Mouse (Mus musculus): ENCODE results near the gene Tmem29.
"Not testable (repeated sequence)": the region's sequence is repeated elsewhere in the genome, so short reads cannot be mapped to it uniquely, and the experiment has no call there.

- TF ChIP-seq CTCF (IDR thresholded peaks at IDR 0.05; ENCODE audit: borderline replicate concordance, extremely low read depth, insufficient read depth, insufficient read length); POLR2A (IDR thresholded peaks at IDR 0.05; ENCODE audit: borderline replicate concordance, extremely low read depth, insufficient read depth, insufficient read length, poor library complexity, severe bottlenecking): not testable (repeated sequence)
These were observed 27.5 kb upstream of the Tmem29 start for GRCm38 (mm10) chrX:150486314-150487030.
